Mouse (Mus musculus): ENCODE results near the gene Kdm4d.
"Not testable (repeated sequence)": the region's sequence is repeated elsewhere in the genome, so short reads cannot be mapped to it uniquely, and the experiment has no call there.

Gene Kdm4d

GRCm38 (mm10) chr9:14500023-14500915, at the start of gene Kdm4d, which contains the start of gene Cwc15:
Gene Kdm4d, minus strand, starts transcription at chr9:14500482.
Gene Cwc15, plus strand, starts transcription at chr9:14500617.
- DNase-seq: peak; percentile 97

- DNase-seq: no peak
These were observed 48.1 kb upstream of the Kdm4d start for GRCm38 (mm10) chr9:14548366-14548761.

- no peak for DNase-seq
These were observed 47.5 kb upstream of the Kdm4d start for GRCm38 (mm10) chr9:14547584-14548365.

GRCm38 (mm10) chr9:14544034-14544757, 43.9 kb upstream of the Kdm4d start:
- no peak for DNase-seq

- DNase-seq: no peak
These were observed 34.7 kb upstream of the Kdm4d start for GRCm38 (mm10) chr9:14534833-14535456.

- no peak for DNase-seq
These were observed 33.4 kb upstream of the Kdm4d start for GRCm38 (mm10) chr9:14533659-14534058.

GRCm38 (mm10) chr9:14532283-14532682, 32.0 kb upstream of the Kdm4d start:
- DNase-seq: no peak

GRCm38 (mm10) chr9:14530004-14530403, 29.7 kb upstream of the Kdm4d start:
- no peak for DNase-seq

- peak; percentile 76 for DNase-seq
These were observed 23.2 kb upstream of the Kdm4d start for GRCm38 (mm10) chr9:14523408-14524043.

GRCm38 (mm10) chr9:14521695-14522094, 21.4 kb upstream of the Kdm4d start:
- no peak for DNase-seq

- DNase-seq: no peak
These were observed 20.8 kb upstream of the Kdm4d start for GRCm38 (mm10) chr9:14520971-14521670.

GRCm38 (mm10) chr9:14518105-14518504, 17.8 kb upstream of the Kdm4d start:
- no peak for DNase-seq

GRCm38 (mm10) chr9:14517296-14517695, 17.0 kb upstream of the Kdm4d start:
- DNase-seq: no peak

- peak; percentile 41 for DNase-seq
These were observed 12.6 kb upstream of the Kdm4d start for GRCm38 (mm10) chr9:14512633-14513445.

GRCm38 (mm10) chr9:14500916-14501424, 688 bp upstream of the Kdm4d start:
- DNase-seq: no peak

- peak; percentile 24 for DNase-seq
These were observed 1.2 kb downstream of the Kdm4d start for GRCm38 (mm10) chr9:14498896-14499705.

GRCm38 (mm10) chr9:14463668-14464067, 36.6 kb downstream of the Kdm4d start:
- DNase-seq: not testable (repeated sequence)

GRCm38 (mm10) chr9:14462536-14462935, 37.7 kb downstream of the Kdm4d start:
- DNase-seq: not testable (repeated sequence)

GRCm38 (mm10) chr9:14456320-14456719, 44.0 kb downstream of the Kdm4d start:
- no peak for DNase-seq

All from cerebellum, adult 9-10 months (tissue).